ENCODE assay signal across 8 mouse cellular contexts in the genomic region with DNA sequence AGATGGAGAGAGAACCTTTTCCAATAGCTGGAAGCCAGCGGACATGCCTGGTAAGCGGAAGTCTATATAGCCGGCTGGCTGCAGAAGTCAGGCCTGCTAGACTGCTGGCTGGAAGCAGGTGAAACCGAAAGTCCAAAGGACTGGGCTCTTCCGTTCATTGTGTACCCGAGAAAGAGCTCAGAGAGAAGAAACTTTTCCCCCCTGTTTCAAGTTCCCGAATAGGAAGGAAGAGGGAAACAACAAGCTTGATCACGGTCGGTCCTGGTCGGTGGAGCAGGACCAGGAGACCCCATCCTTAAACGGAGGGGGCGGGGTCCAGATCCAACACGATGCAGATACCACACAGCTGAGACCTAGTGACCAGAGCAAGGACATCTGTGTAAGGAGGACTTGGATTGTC. TPM values are rescaled to one million over a fixed set of nuclear protein-coding genes. Genes with fewer than 3 reads are reported as not detected.
DNase-seq lines count a peak whose midpoint lies in the region; ATAC-seq lines count a peak whose summit lies in the region.

No protein-coding gene starts in this region.

- H3K9ac ChIP-seq in forebrain, embryonic 15.5 days (replicated peaks) = no peak overlapping the region
- H3K9ac ChIP-seq in forebrain, embryonic 12.5 days = no peak overlapping the region

- no peak overlapping the region for H3K4me2 ChIP-seq in forebrain, embryonic 15.5 days (replicated peaks)
- H3K4me2 ChIP-seq in forebrain, embryonic 12.5 days = no peak overlapping the region

- peak; percentile 63 for DNase-seq in heart, adult 8-10 months (ENCODE audit: low spot score)
- peak; percentile 36 for DNase-seq in kidney, postnatal 14 days
- no peak for DNase-seq in yolk sac, embryonic 10.5 days (ENCODE audit: low spot score)
- DNase-seq in frontal cortex, adult 2 months (ENCODE audit: extremely low spot score in 1 of 2, low spot score in 1 of 2) = no peak
- DNase-seq in ovary, postnatal 36 days (ENCODE audit: low spot score) = no peak

- no peaks in the 10 kb centered on the region for H3K4me1 ChIP-seq in forebrain, embryonic 15.5 days
- H3K4me1 ChIP-seq in forebrain, embryonic 12.5 days = 0 out of 2 replicates have a peak, but pooled peaks cover 5% of the 10 kb centered on the region

- 0 out of 2 replicates have a peak overlapping the region, but pooled peaks have one; percentile 67 for H3K27ac ChIP-seq in forebrain, embryonic 15.5 days (replicated peaks)
- no peak overlapping the region for H3K27ac ChIP-seq in forebrain, embryonic 12.5 days

- WGBS in forebrain, embryonic 15.5 days = 52% methylated on average over 13 of the region's 13 CpGs
- WGBS in forebrain, embryonic 12.5 days = 60% methylated on average over 13 of the region's 13 CpGs

- 0 out of 2 replicates have a peak, but pooled peaks cover 5% of the 10 kb centered on the region for H3K9me3 ChIP-seq in forebrain, embryonic 15.5 days
- no peaks in the 10 kb centered on the region for H3K9me3 ChIP-seq in forebrain, embryonic 12.5 days

- no peaks in the 10 kb centered on the region for H3K27me3 ChIP-seq in forebrain, embryonic 15.5 days
- peaks cover 7% of the 10 kb centered on the region; the same call in 1 of the 2 replicates for H3K27me3 ChIP-seq in forebrain, embryonic 12.5 days

- no peaks in the 10 kb centered on the region for H3K36me3 ChIP-seq in forebrain, embryonic 15.5 days
- H3K36me3 ChIP-seq in forebrain, embryonic 12.5 days (replicated peaks) = no peaks in the 10 kb centered on the region

- ATAC-seq in forebrain, embryonic 15.5 days (replicated peaks) = no peak
- no peak for ATAC-seq in forebrain, embryonic 12.5 days (ENCODE audit: low FRiP score)
- peak; percentile 64 for ATAC-seq in megakaryocyte progenitor cell, adult 5-6 weeks (replicated peaks; ENCODE audit: poor library complexity)

- no peak overlapping the region for H3K4me3 ChIP-seq in forebrain, embryonic 15.5 days
- no peak overlapping the region for H3K4me3 ChIP-seq in forebrain, embryonic 12.5 days (replicated peaks)

RNA-seq across cellular contexts. Expression of a gene that starts 9.6 kb away (rescaled TPM):
- polyA plus RNA-seq in forebrain, embryonic 15.5 days (2015; fragmentation: Nextera tagmentation; extraction: Ambion mirVana) = 55.8 and 58.3 TPM in 2 replicates
- polyA plus RNA-seq in forebrain, embryonic 12.5 days (2016; fragmentation: Nextera tagmentation; extraction: Ambion mirVana) = 151 and 161 TPM in 2 replicates
- 10 to 100 TPM; 18.8 to 21.3 (median 20.1) TPM for total RNA-seq in heart, adult 8-10 months (2022)
- 243 and 247 TPM in 2 replicates for total RNA-seq in megakaryocyte progenitor cell, adult 5-6 weeks (2015)
- 206 and 228 TPM in 2 replicates for total RNA-seq in megakaryocyte progenitor cell, adult 5-6 weeks (2017)
- 11.5 and 14.1 TPM in 2 replicates for polyA plus RNA-seq in frontal cortex, adult 2 months (2012; rRNA removed)

Comparison
In these comparisons a context has a peak if more than half of its experiments do, and no peak if none do; other contexts are left out.
1. DNase-seq: peak in heart, adult 8-10 months (single experiment) and kidney, postnatal 14 days (single experiment); none in yolk sac, embryonic 10.5 days (single experiment), frontal cortex, adult 2 months (0 of 2) and ovary, postnatal 36 days (single experiment).